Mouse (Mus musculus) stomach, embryonic 14.5 days (tissue): ENCODE measurements around the gene Col15a1. TPM values are rescaled to one million over a fixed set of nuclear protein-coding genes. Genes with fewer than 3 reads are reported as not detected.

Experiments used
- ATAC-seq: fragments of 200-750 bp; cut with Nextera tagmentation; 2 replicates; pipeline ENCODE4 v1.8.0; 2017; ENCODE audit warnings: low read depth, moderate TSS enrichment; ENCODE audit not compliant: insufficient number of reproducible peaks, insufficient read depth, low FRiP score
- H3K27ac ChIP-seq: fragments of 300-500 bp; sonication (generic); 2 replicates; pipeline ENCODE4 v1.5.1; 2014; ENCODE audit warnings: mild to moderate bottlenecking, low read length, moderate library complexity, mixed read lengths
- H3K27me3 ChIP-seq: fragments of 300-500 bp; sonication (generic); 2 replicates; pipeline ENCODE4 v1.6.1; 2014; ENCODE audit warnings: low read length, control low read depth, mixed read lengths; ENCODE audit not compliant: control insufficient read depth, insufficient read depth
- H3K36me3 ChIP-seq: fragments of 300-500 bp; sonication (generic); 2 replicates; pipeline ENCODE4 v1.6.1; 2014; ENCODE audit warnings: mild to moderate bottlenecking, control low read depth, low read length, moderate library complexity, mixed read lengths; ENCODE audit not compliant: control insufficient read depth, insufficient read depth
- H3K4me1 ChIP-seq: fragments of 300-500 bp; sonication (generic); 2 replicates; pipeline ENCODE4 v1.6.1; 2014; ENCODE audit warnings: low read length, control low read depth, mixed read lengths; ENCODE audit not compliant: control insufficient read depth, insufficient read depth
- H3K4me2 ChIP-seq: fragments of 300-500 bp; sonication (generic); replicated peaks from 2 replicates; pipeline ENCODE4 v1.6.1; 2014; ENCODE audit warnings: low read depth, low read length, control low read depth
- H3K4me3 ChIP-seq: fragments of 300-500 bp; sonication (generic); 2 replicates; pipeline ENCODE4 v1.5.1; 2014; ENCODE audit warnings: low read depth, low read length, control low read depth
- H3K9ac ChIP-seq: fragments of 300-500 bp; sonication (generic); replicated peaks from 2 replicates; pipeline ENCODE4 v1.6.1; 2014; ENCODE audit warnings: low read depth, mild to moderate bottlenecking, control low read depth, low read length, moderate library complexity, mixed read lengths
- H3K9me3 ChIP-seq: fragments of 300-500 bp; sonication (generic); 2 replicates; pipeline ENCODE4 v1.6.1; 2016; ENCODE audit warnings: low read depth, low read length, control low read depth; ENCODE audit not compliant: control insufficient read depth
- WGBS: fragments of 180-500 bp; shearing (Covaris S2); extraction: QIAGEN DNeasy Blood & Tissue Kit; methylation state at CpG from one replicate; pipeline ENCODE4 v1.1.7; 2014; 5-methylcytosine and 5-hydroxymethylcytosine counted together
- polyA plus RNA-seq: library from polyadenylated mRNA; unstranded; fragments of >200 nt; fragmentation: Nextera tagmentation; extraction: Ambion mirVana; gene quantifications from 2 replicates; pipeline ENCODE4 v1.2.1, GENCODE M21; 2014

Gene Col15a1
- polyA plus RNA-seq, 1 experiment from 2014 or later: 23.8 TPM

GRCm38 (mm10) chr4:47219393-47219792 lies 11.4 kb downstream of the Col15a1 start:
- H3K4me2 ChIP-seq: no peak overlapping the region
- 82% methylated on average over 10 of the region's 10 CpGs for WGBS
- no peak for ATAC-seq

GRCm38 (mm10) chr4:47220544-47220943 lies 12.6 kb downstream of the Col15a1 start:
- WGBS: 77% methylated on average over 3 of the region's 3 CpGs
- H3K4me3 ChIP-seq: no peak overlapping the region
- no peaks in the 10 kb centered on the region for H3K9me3 ChIP-seq
- no peak overlapping the region for H3K4me2 ChIP-seq
- H3K36me3 ChIP-seq: no peaks in the 10 kb centered on the region
- no peak overlapping the region for H3K9ac ChIP-seq
- no peak overlapping the region for H3K27ac ChIP-seq
- H3K27me3 ChIP-seq: no peaks in the 10 kb centered on the region
- H3K4me1 ChIP-seq: no peaks in the 10 kb centered on the region
- no peak for ATAC-seq

More at GRCm38 (mm10) chr4:47219393-47219792, 11.4 kb downstream of the Col15a1 start:
- H3K9me3 ChIP-seq: no peaks in the 10 kb centered on the region
- H3K9ac ChIP-seq: no peak overlapping the region
- H3K36me3 ChIP-seq: no peaks in the 10 kb centered on the region
- H3K4me3 ChIP-seq: no peak overlapping the region
- H3K27me3 ChIP-seq: no peaks in the 10 kb centered on the region
- H3K4me1 ChIP-seq: no peaks in the 10 kb centered on the region
- no peak overlapping the region for H3K27ac ChIP-seq

- Histone ChIP-seq H3K9me3 (no peaks in the 10 kb centered on the region), H3K4me2 (no peak overlapping the region), H3K27me3 (no peaks in the 10 kb centered on the region), H3K4me1 (0 out of 2 replicates have a peak, but pooled peaks cover 2% of the 10 kb centered on the region), H3K4me3 (no peak overlapping the region), H3K27ac (no peak overlapping the region), H3K36me3 (no peaks in the 10 kb centered on the region), H3K9ac (no peak overlapping the region)
- WGBS: 71% methylated on average over 3 of the region's 3 CpGs
- ATAC-seq: no peak
Observed at GRCm38 (mm10) chr4:47222146-47222545, 14.2 kb downstream of the Col15a1 start.

DNA sequence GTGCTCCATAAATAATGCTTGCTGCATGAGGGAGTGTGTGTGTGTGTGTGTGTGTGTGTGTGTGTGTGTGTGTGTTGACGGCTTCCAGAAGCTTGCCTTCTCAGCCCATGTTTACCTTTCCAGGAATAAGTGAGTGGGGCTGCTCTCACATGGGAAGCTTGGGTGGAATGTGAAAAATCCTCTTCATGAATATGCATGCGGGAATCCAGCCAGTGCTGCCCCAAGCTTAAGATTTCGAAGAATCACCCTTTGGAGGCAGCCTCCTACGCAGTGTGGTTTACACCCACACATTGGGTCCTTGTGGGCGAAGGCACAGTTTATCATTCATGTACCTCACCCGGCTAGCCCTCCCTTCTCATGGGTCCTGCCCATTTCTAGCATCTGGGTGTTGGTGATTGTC lies 18.0 kb downstream of the Col15a1 start:
- Histone ChIP-seq H3K4me3 (no peak overlapping the region), H3K9me3 (no peaks in the 10 kb centered on the region), H3K27me3 (no peaks in the 10 kb centered on the region), H3K36me3 (no peaks in the 10 kb centered on the region), H3K4me2 (no peak overlapping the region), H3K9ac (no peak overlapping the region), H3K4me1 (0 out of 2 replicates have a peak, but pooled peaks cover 12% of the 10 kb centered on the region), H3K27ac (no peak overlapping the region)
- 64% methylated on average over 6 of the region's 6 CpGs for WGBS
- ATAC-seq: no peak

GRCm38 (mm10) chr4:47227101-47227500 lies 19.1 kb downstream of the Col15a1 start:
- Histone ChIP-seq H3K4me1 (0 out of 2 replicates have a peak, but pooled peaks cover 12% of the 10 kb centered on the region), H3K9ac (no peak overlapping the region), H3K4me2 (no peak overlapping the region), H3K4me3 (no peak overlapping the region), H3K27me3 (no peaks in the 10 kb centered on the region), H3K9me3 (no peaks in the 10 kb centered on the region), H3K36me3 (no peaks in the 10 kb centered on the region), H3K27ac (no peak overlapping the region)
- no peak for ATAC-seq
- 39% methylated on average over 4 of the region's 4 CpGs for WGBS

DNA sequence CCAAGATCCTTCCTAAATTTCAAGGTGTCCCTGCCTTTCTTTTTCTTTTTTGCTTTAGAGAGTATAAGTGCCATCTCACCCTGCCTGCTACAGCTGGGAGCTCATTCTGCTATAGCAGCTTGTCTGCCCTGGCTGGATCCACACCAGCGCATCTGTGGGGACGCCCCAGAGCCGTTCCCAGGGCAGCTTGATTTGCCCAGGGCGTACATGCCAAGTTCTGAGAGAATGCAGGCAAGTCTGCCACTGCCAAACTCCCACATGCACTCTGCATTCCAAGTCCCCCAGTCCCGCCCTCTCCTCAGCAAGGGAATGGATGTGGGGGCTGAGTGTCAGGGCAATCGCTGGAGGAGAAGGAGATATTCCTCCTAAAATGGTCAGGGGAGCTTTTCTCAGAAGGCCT lies 19.8 kb downstream of the Col15a1 start:
- ATAC-seq: no peak
- WGBS: 34% methylated on average over 6 of the region's 6 CpGs
- no peak overlapping the region for H3K4me3 ChIP-seq
- H3K9ac ChIP-seq: no peak overlapping the region
- H3K4me2 ChIP-seq: no peak overlapping the region
- H3K4me1 ChIP-seq: 0 out of 2 replicates have a peak, but pooled peaks cover 12% of the 10 kb centered on the region
- no peak overlapping the region; the same call in 1 of the 2 replicates for H3K27ac ChIP-seq
- H3K9me3 ChIP-seq: no peaks in the 10 kb centered on the region
- no peaks in the 10 kb centered on the region for H3K36me3 ChIP-seq
- H3K27me3 ChIP-seq: no peaks in the 10 kb centered on the region

DNA sequence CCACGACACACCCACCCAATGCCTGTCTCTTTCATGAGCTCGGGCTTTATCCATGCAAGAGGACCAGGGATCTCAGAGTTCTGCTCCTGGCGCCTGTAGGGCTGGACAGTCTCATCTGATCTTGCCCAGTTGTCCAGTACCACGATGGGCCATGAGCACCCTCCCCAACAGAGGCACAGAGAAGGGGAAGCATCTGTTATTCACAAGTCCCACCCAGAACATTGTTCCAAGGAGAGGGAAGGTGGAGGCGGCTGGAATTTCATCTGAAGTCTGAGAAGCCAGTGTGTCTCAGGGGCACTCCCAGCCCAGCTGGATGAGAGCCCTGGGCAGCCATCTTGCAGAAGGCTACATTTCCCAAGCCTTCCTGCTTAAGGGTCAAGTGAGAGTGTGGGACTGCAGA lies 21.0 kb downstream of the Col15a1 start:
- Histone ChIP-seq H3K4me2 (no peak overlapping the region), H3K4me1 (0 out of 2 replicates have a peak, but pooled peaks cover 12% of the 10 kb centered on the region), H3K9ac (no peak overlapping the region), H3K27ac (no peak overlapping the region), H3K9me3 (no peaks in the 10 kb centered on the region), H3K4me3 (no peak overlapping the region), H3K27me3 (no peaks in the 10 kb centered on the region), H3K36me3 (no peaks in the 10 kb centered on the region)
- 82% methylated on average over 5 of the region's 5 CpGs for WGBS
- ATAC-seq: no peak

GRCm38 (mm10) chr4:47230498-47230897 lies 22.5 kb downstream of the Col15a1 start:
- no peak for ATAC-seq
- H3K27ac ChIP-seq: no peak overlapping the region
- 87% methylated on average over 7 of the region's 7 CpGs for WGBS
- no peaks in the 10 kb centered on the region for H3K27me3 ChIP-seq
- H3K4me1 ChIP-seq: peaks cover 14% of the 10 kb centered on the region; the same call in 1 of the 2 replicates
- H3K4me3 ChIP-seq: no peak overlapping the region
- no peak overlapping the region for H3K9ac ChIP-seq
- H3K9me3 ChIP-seq: no peaks in the 10 kb centered on the region
- no peaks in the 10 kb centered on the region for H3K36me3 ChIP-seq
- no peak overlapping the region for H3K4me2 ChIP-seq

GRCm38 (mm10) chr4:47231322-47231721 lies 23.4 kb downstream of the Col15a1 start:
- peaks cover 14% of the 10 kb centered on the region; the same call in 1 of the 2 replicates for H3K4me1 ChIP-seq
- no peaks in the 10 kb centered on the region for H3K27me3 ChIP-seq
- H3K4me3 ChIP-seq: no peak overlapping the region
- no peak overlapping the region for H3K27ac ChIP-seq
- no peak overlapping the region for H3K4me2 ChIP-seq
- no peaks in the 10 kb centered on the region for H3K9me3 ChIP-seq
- WGBS: 70% methylated on average over 6 of the region's 6 CpGs
- no peaks in the 10 kb centered on the region for H3K36me3 ChIP-seq
- ATAC-seq: no peak
- H3K9ac ChIP-seq: no peak overlapping the region
